Mouse (Mus musculus): ENCODE measurements around the gene Zdhhc22.

The Zdhhc22 gene

GRCm38 (mm10) chr12:86961589-86962344, 28.5 kb downstream of the Zdhhc22 start:
- no peak for DNase-seq (ENCODE audit: low spot score)

- DNase-seq (ENCODE audit: low spot score), result no peak
Measured at GRCm38 (mm10) chr12:86960791-86961335, 29.4 kb downstream of the Zdhhc22 start.

- no peak for DNase-seq (ENCODE audit: low spot score)
Measured at GRCm38 (mm10) chr12:86960138-86960537, 30.1 kb downstream of the Zdhhc22 start.

- DNase-seq (ENCODE audit: low spot score), result no peak
Measured at GRCm38 (mm10) chr12:86959661-86960060, 30.6 kb downstream of the Zdhhc22 start.

- DNase-seq (ENCODE audit: low spot score), result no peak
Measured at GRCm38 (mm10) chr12:86958558-86958957, 31.7 kb downstream of the Zdhhc22 start.

- no peak for DNase-seq (ENCODE audit: low spot score)
Measured at GRCm38 (mm10) chr12:86955894-86956293, 34.3 kb downstream of the Zdhhc22 start.

- no peak for DNase-seq (ENCODE audit: low spot score)
Measured at GRCm38 (mm10) chr12:86952331-86952850, 37.8 kb downstream of the Zdhhc22 start.

- DNase-seq (ENCODE audit: low spot score), result no peak
Measured at GRCm38 (mm10) chr12:86950961-86951360, 39.3 kb downstream of the Zdhhc22 start.

GRCm38 (mm10) chr12:86950161-86950960, 39.9 kb downstream of the Zdhhc22 start:
- no peak for DNase-seq (ENCODE audit: low spot score)

GRCm38 (mm10) chr12:86949501-86949900, 40.7 kb downstream of the Zdhhc22 start:
- DNase-seq (ENCODE audit: low spot score), result no peak

GRCm38 (mm10) chr12:86948627-86949026, 41.6 kb downstream of the Zdhhc22 start:
- no peak for DNase-seq (ENCODE audit: low spot score)

GRCm38 (mm10) chr12:86947681-86948401, 42.4 kb downstream of the Zdhhc22 start:
- DNase-seq (ENCODE audit: low spot score), result no peak

GRCm38 (mm10) chr12:86946862-86947574, 43.2 kb downstream of the Zdhhc22 start, which contains the start of gene Cipc:
Gene Cipc, plus strand, starts transcription at chr12:86947043.
- peak; percentile 99 for DNase-seq (ENCODE audit: low spot score)

GRCm38 (mm10) chr12:86946301-86946781, 43.9 kb downstream of the Zdhhc22 start:
- DNase-seq (ENCODE audit: low spot score), result no peak

GRCm38 (mm10) chr12:86945126-86945525, 45.1 kb downstream of the Zdhhc22 start:
- DNase-seq (ENCODE audit: low spot score), result peak; percentile 42

GRCm38 (mm10) chr12:86943421-86943820, 46.8 kb downstream of the Zdhhc22 start:
- no peak for DNase-seq (ENCODE audit: low spot score)

GRCm38 (mm10) chr12:86941734-86942486, 48.3 kb downstream of the Zdhhc22 start:
- DNase-seq (ENCODE audit: low spot score), result no peak

GRCm38 (mm10) chr12:86941173-86941572, 49.1 kb downstream of the Zdhhc22 start:
- no peak for DNase-seq (ENCODE audit: low spot score)

- no peak for DNase-seq (ENCODE audit: low spot score)
Measured at GRCm38 (mm10) chr12:86938571-86938970, 51.7 kb downstream of the Zdhhc22 start.

- DNase-seq (ENCODE audit: low spot score), result no peak
Measured at GRCm38 (mm10) chr12:86936587-86937343, 53.5 kb downstream of the Zdhhc22 start.

All from testis, postnatal 14 days (tissue).